Mouse (Mus musculus): ENCODE measurements around the gene Rps7. TPM values are rescaled to one million over a fixed set of nuclear protein-coding genes. Genes with fewer than 3 reads are reported as not detected.

The Rps7 gene
- polyA plus RNA-seq (2014; fragmentation: Illumina TruSeq; extraction: RNeasy Lipid Tissue Mini Kit (QIAGEN cat#74804); ENCODE audit: low read depth, low replicate concordance): 532 TPM

DNA sequence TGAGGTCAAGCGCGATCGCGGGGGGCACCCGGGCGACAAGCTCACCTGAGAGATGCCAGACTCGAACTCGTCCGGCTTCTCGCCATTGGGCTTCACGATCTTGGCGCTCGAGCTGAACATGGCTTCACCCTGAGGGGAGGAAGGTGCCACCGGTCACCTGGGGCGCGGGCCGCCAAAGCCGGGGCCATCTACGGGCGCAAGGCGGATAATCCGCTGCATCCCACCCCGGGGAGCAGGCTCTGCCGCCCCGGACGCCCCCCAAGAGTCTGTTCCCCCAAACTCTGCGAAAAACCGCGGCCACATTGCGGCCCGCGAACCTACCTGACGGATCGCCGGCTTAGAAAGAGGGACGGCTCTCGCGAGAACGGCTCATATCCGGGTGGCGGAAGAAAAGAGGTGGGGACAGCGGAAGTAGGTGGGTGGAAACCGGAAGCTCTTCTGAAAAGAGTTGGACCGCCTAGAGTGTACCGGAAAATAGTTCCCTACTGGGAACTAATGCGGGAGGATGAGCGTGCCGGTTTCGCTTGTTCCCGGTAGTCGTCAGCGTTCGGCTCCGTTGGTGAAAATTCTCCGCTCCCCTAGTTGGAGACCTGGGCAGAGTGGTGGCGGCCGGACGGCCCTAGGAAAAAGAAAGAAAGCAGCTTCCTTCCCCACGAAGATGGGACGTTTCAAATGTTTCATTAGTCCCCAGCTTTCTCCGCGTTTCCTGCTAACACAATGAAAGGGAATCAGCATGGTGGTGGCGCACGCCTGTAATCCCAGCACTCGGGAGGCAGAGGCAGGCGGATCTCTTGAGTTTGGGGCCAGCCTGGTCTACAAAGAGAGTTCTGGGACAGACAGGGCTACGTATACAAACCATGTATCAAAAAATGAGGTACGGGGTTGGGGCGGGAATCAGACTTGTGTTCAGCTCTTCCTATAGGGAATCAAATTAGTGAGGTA, at the start of gene Rps7:
Gene Rps7, minus strand, starts transcription at position 419 of the 942 bp plus-strand sequence.

DNA sequence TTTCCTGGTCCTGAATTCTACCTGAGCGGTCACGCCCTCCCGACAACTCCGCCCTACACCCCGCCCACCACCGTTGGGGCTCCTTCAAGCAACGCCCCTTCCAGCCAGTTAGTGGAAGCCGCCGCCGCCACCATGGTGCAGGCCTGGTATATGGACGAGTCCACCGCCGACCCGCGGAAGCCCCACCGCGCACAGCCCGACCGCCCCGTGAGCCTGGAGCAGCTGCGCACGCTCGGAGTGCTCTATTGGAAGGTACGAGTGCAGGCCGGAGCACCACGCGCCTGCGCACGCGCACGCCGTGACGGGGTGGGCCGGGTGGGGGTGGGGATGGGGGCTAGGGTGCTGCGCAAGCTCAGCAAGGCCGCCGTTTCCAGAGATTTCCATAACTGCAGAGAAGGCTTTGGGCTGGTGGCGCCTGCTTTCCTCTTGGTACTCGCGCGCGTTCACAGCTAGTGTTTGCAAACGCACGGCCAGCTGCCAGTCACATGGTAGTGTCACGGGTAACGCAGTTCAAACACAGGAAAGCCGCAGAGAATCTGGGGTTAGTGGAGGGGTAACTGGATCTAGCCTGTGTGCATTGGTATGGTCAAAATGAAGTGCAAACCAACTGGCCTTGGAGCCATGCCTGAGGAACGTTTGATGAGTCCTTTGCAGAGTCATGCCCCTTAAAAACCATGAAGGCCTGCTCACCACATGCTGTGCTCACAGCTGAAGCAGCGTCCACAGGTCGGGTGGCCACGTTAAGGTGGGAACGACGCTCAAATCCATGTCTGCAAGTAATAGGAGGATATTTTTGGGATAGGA, 39.6 kb upstream of the Rps7 start, which contains the start of gene Adi1:
Gene Adi1, plus strand, starts transcription at position 111 of the 804 bp plus-strand sequence.

DNA sequence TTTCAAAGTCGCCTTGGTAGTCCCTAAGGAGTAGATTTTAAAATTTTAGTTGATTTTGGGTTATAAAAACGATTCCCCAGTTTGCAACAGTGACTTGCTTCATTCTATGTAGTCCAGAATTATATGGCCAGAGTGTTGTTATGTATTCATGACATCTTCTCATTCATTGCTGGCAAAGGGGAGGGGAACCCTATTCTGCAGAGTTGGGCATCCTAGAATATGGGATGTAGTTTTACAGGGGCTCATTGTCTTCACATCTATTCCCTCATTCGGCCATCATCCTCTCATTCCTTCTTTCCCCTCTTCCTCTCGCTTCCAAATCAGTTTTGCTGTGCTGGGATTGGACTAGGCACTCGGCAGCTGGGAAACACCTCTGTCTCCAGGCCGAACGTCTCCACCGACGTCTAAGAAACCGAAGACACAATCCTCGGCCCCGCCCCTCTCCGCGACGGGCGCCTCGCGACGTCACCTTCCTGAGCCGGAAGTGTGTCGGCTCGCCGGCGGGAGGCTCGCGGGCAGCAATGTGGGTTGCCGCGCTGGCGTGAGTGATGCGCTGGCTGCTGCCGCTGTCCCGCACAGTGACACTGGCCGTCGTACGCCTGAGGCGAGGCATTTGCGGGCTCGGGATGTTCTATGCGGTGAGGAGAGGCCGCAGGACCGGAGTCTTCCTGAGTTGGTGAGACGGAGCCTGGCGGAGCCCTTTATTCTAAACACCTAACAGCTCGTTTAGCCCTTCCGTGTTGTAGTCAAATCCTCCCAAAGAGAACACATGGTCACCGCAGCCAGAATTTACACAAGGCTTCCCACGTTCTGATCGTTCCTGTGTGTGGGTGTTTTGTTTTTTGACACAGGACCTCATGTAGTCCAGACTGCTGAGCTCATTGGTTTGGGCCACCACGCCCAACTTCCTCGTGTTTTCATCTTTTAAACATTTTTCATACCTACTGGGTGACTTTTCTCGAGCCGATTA, 13.7 kb upstream of the Rps7 start, which contains the start of gene Rnaseh1:
Gene Rnaseh1, plus strand, starts transcription at position 462 of the 970 bp plus-strand sequence.

GRCm38 (mm10) chr12:28623195-28623594, 12.6 kb downstream of the Rps7 start, which contains the start of gene Colec11:
Gene Colec11, minus strand, starts transcription at chr12:28623377.

DNA sequence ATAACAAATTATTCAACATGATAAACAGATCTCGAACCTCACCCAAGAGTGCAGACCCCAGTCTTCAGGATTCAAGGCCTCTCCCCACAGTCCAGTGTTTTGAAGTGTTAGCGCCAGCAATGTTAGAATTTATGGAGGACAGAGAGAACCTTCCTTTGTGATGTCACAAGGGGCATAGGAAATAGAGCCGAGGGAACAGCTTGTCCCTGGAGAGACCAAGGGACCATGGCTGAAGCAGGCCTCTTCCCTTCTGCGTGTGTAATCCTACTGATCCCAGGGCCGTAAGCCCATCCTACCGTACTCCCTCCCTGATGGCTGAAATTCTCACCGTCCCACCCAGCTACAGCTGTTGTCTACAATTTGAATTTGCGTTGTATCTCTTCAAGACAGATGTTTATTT, 53.3 kb downstream of the Rps7 start, which contains the start of gene Allc:
Gene Allc, minus strand, starts transcription at position 101 of the 400 bp plus-strand sequence.

Other genes starting within 250 kb of the Rps7 start
- 86.6 TPM for gene Dcdc2c, start 83.6 kb downstream of the Rps7 start, polyA plus RNA-seq (2014; fragmentation: Illumina TruSeq; extraction: RNeasy Lipid Tissue Mini Kit (QIAGEN cat#74804); ENCODE audit: low read depth, low replicate concordance)
- 468 TPM for gene Allc, start 53.4 kb downstream of the Rps7 start, polyA plus RNA-seq (2014; fragmentation: Illumina TruSeq; extraction: RNeasy Lipid Tissue Mini Kit (QIAGEN cat#74804); ENCODE audit: low read depth, low replicate concordance)
- 0.24 TPM for gene Colec11, start 12.6 kb downstream of the Rps7 start, polyA plus RNA-seq (2014; fragmentation: Illumina TruSeq; extraction: RNeasy Lipid Tissue Mini Kit (QIAGEN cat#74804); ENCODE audit: low read depth, low replicate concordance)
- 1.9 TPM for gene Rnaseh1, start 13.6 kb upstream of the Rps7 start, polyA plus RNA-seq (2014; fragmentation: Illumina TruSeq; extraction: RNeasy Lipid Tissue Mini Kit (QIAGEN cat#74804); ENCODE audit: low read depth, low replicate concordance)
- gene Adi1, start 39.3 kb upstream of the Rps7 start, polyA plus RNA-seq (2014; fragmentation: Illumina TruSeq; extraction: RNeasy Lipid Tissue Mini Kit (QIAGEN cat#74804); ENCODE audit: low read depth, low replicate concordance): 14.9 TPM
- 13.0 TPM for gene Trappc12, start 114.5 kb upstream of the Rps7 start, polyA plus RNA-seq (2014; fragmentation: Illumina TruSeq; extraction: RNeasy Lipid Tissue Mini Kit (QIAGEN cat#74804); ENCODE audit: low read depth, low replicate concordance)
- 8.0 TPM for gene Eipr1, start 115.8 kb upstream of the Rps7 start, polyA plus RNA-seq (2014; fragmentation: Illumina TruSeq; extraction: RNeasy Lipid Tissue Mini Kit (QIAGEN cat#74804); ENCODE audit: low read depth, low replicate concordance)